Mouse (Mus musculus) C2C12 (cell line): Measurements from ENCODE around the gene Spata5.

ENCODE experiments used
- CTCF ChIP-seq: IDR thresholded peaks from one replicate; pipeline ENCODE4 v1.5.1; 2011; ENCODE audit not compliant: control insufficient read depth, insufficient read depth, insufficient read length
- MAX ChIP-seq: IDR thresholded peaks from one replicate; pipeline ENCODE4 v1.6.1; 2011; ENCODE audit warnings: mild to moderate bottlenecking, control low read depth
- MYOG ChIP-seq: IDR thresholded peaks from one replicate; pipeline ENCODE4 v1.6.1; 2011; ENCODE audit not compliant: control insufficient read depth, insufficient read length; ENCODE audit errors: extremely low read depth
- USF1 ChIP-seq: IDR thresholded peaks from one replicate; pipeline ENCODE4 v1.6.1; 2011; ENCODE audit warnings: low read depth, mild to moderate bottlenecking, control low read depth, moderate library complexity

DNA sequence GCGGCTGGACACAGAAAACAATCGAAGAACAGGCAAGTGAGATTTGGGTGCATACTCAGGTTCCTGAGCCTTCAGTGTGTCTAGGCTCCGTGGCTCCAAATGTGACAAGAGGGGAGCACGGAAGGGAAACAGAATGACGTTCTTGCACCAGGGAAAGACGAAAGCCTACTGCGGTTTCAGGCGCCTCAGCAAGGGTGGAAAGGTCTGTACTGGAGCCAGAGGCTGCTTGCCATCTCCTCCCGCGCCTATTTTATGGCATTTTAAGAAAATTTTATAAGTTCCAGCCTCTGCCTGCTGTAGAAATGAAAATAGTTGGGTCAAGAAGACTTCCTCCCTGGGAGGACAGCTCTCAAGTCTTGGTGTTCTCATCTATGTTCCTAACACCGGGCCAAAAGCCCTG lies 46.0 kb upstream of the Spata5 start:
- TF ChIP-seq CTCF: no peak
- no peak for TF ChIP-seq MAX
- no peak for TF ChIP-seq MYOG
- TF ChIP-seq USF1: no peak
